Mouse (Mus musculus) thymus, postnatal 25 days (tissue): ENCODE results near the gene Vstm2a.
A peak's percentile ranks its signal among the peaks of the same experiment; 100 is the strongest.

Experiments
- DNase-seq: peaks from one replicate; pipeline ENCODE4 v3.0.0; 2022

Gene Vstm2a

DNA sequence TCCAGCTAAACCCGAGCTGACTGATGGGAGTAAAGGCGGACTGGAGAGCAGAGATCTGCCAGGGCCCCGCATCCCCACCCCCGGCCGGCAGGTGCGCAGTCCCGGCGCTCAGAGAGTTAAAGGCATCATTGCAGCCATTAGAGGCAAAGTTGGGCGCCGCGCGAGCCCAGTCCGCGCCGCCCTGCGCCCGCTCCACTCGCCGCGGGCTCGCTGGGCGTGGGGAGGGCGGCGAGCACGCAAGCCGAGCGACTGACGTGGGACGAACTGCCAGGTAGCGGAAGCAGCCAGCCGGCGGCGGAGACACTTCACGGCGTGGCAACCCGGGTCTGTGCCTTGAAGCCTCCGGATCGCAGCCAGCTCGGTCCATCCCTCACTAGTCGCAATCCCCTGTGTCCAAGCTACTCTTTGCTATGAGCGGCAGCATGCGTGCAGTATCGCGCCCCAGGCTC, at the start of gene Vstm2a:
Gene Vstm2a (plus strand): TSS at position 252 of the 449 bp plus-strand sequence.
- no peak for DNase-seq

GRCm38 (mm10) chr11:16257011-16257410, 513 bp upstream of the Vstm2a start:
- DNase-seq, result no peak

DNA sequence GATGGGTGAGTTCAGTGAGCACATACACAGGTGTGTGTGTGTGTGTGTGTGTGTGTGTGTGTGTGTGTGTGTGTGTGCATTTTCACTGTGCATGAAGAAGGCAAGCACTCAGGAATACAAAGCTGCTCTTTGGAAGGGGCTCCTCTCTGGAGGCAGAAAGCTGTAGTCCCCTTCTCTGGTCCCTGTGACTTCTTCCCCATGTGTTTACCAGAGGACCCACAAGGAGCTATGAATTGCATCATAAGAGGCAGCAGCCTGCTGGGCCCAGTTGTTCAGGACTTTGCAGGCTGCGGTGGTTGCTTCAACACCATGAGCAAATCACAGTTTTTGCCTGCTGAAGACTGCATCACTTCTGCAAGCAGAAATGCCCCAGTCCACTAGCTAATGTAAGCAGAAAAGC, 776 bp downstream of the Vstm2a start:
- no peak for DNase-seq

- DNase-seq, result no peak
Observed at GRCm38 (mm10) chr11:16259876-16260275, 2.4 kb downstream of the Vstm2a start.

GRCm38 (mm10) chr11:16260764-16261578, 3.4 kb downstream of the Vstm2a start:
- DNase-seq, result peak; percentile 16

- DNase-seq, result no peak
Observed at GRCm38 (mm10) chr11:16268396-16268795, 10.9 kb downstream of the Vstm2a start.

DNA sequence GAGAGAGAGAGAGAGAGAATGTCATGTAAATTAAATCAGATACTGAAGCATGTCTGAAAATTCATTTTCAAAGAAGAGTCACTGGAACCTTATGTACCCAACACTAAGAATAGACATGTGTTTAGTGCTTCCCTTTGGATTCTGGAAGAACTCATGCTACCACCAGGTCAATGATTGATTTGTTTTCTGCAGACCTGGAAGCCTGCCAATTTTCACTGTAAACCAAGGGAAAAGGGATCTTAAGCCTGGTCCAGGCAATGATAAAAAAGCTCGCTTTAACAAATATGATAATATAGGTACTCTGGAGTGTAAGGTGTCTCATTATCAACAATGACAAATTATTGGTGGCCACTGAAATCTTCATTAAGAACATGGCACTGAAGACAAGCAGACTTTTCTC, 32.9 kb downstream of the Vstm2a start:
- DNase-seq, result no peak

- DNase-seq, result no peak
Observed at GRCm38 (mm10) chr11:16292960-16293359, 35.4 kb downstream of the Vstm2a start.

DNA sequence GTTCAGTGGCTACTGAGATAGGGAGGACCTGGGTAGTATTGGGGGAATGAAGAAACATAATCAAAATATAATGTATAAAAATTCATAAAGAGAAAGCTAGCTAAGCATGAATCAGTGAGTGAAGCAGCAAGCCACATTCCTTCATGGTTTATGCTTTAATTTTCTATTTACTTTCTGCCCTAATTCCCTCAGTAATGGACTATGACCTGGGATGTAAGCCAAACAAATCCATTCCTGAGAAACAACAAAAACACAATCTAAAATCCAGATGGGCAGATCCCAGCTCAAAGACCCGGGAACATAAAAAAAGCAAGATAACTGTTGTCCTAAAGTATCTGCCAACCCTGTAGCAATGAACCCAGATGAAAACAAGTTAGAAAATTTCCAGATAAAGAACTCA, 39.0 kb downstream of the Vstm2a start:
- no peak for DNase-seq

GRCm38 (mm10) chr11:16299492-16299891, 42.0 kb downstream of the Vstm2a start:
- DNase-seq, result no peak

GRCm38 (mm10) chr11:16299960-16300359, 42.4 kb downstream of the Vstm2a start:
- DNase-seq, result no peak

GRCm38 (mm10) chr11:16300709-16301108, 43.2 kb downstream of the Vstm2a start:
- DNase-seq, result no peak

GRCm38 (mm10) chr11:16315097-16315496, 57.6 kb downstream of the Vstm2a start:
- no peak for DNase-seq

DNA sequence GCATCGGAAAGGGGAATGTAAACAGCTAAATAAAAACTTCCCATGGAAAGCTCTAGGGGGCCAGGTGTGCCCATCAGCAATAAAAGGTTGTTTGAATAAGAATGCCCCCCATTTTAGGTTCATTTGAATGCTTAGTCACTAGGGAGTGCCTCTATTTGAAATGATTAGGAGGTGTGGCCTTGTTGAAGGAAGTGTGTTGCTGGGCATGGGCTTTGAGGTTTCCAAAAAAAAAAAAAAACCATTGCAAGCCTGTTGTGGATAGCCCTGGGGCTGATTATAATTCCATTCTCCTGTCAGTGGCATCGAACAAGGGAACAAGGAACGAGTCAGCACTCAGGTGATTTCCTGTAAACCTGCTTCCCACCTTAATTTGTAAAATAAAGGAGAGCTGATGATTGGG, 87.7 kb downstream of the Vstm2a start:
- DNase-seq, result no peak

- no peak for DNase-seq
Observed at GRCm38 (mm10) chr11:16345676-16346075, 88.2 kb downstream of the Vstm2a start.

DNA sequence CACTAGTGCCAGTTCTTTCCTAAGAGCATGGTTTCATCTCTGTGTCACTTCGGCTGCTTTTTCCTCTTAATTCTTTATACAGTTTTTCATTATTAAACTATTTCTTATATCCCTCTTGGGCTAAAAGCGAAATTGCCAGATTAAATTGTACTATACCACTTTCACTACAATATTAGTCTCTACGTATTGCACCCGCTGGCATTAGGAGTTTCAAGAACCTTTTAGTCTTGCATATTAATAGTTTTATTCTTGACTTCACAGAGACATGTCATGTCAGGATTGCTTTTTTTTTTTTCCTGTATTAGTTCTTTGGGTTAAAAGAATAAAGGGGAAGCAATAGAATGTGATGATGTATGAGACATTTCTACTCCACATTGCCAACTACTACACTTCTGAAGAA, 94.4 kb downstream of the Vstm2a start:
- no peak for DNase-seq

DNA sequence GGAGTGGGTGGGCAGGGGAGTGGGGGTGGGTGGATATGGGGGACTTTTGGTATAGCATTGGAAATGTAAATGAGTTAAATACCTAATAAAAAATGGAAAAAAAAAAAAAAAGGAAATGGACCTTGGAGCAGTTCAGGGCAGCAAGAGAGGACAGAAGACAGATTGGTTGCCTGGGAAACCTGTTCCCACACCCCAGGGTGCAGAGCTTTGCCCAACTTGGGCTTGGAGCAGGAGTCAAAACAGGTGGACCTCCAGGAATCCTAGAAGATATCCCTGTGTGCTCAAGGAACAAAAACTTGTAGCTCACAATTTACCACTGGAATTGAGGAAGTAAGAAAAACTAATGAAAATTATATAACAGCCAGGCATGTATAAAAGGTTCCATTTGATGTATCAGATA, 96.8 kb downstream of the Vstm2a start:
- no peak for DNase-seq

DNA sequence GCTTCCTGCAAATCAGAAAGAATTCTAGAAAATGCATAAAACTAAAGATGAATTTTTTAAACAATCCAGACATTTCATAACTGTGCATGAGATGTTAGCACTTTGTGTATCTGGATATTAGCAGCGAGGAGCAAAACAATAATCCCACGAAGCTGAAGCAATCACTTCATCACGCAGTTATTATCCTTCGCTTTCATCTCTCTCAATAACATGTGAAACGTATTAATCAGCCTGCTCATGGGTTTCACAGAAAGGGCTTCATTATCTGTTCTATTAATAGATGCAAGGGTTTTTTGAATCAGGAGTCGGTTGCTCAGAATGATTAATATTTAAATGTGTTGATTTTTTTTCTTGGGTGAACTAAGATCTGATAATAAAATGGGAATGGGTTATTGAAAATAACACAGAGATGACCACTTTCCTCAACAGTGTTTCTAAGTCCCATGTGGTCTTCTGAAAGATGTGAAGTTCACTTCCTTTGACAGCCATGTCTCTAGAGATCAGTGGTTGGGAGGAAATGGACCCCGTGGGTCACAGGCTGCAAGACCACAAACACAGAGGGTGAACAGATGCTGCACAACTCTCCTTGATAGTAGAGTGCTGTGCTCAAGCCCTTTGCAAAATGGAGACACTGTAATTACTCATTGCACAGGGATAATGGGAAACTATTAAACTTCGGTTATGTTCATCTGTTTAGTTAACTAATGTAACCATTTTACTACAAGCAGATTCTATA, 109.5 kb downstream of the Vstm2a start:
- no peak for DNase-seq

GRCm38 (mm10) chr11:16403627-16404026, 146.1 kb downstream of the Vstm2a start:
- no peak for DNase-seq

DNA sequence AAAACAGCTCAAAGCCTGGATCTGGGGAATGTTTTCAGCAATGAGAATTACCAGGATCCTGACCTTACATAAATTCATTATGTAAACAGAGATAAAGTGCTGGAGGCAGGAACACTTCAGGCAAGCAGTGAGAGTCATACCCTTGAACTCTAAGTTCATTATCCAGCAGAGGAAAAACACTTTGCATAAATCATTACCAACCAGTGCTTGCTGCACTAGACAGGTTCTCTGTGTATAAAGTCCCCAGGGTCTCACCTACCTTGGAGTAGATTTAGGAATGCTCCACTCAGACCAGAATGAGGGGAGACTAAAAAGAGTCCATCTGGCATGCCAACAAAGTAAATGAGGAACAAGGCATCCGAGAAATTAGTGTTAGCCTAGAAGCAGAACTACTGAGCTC, 154.2 kb downstream of the Vstm2a start:
- DNase-seq, result no peak

DNA sequence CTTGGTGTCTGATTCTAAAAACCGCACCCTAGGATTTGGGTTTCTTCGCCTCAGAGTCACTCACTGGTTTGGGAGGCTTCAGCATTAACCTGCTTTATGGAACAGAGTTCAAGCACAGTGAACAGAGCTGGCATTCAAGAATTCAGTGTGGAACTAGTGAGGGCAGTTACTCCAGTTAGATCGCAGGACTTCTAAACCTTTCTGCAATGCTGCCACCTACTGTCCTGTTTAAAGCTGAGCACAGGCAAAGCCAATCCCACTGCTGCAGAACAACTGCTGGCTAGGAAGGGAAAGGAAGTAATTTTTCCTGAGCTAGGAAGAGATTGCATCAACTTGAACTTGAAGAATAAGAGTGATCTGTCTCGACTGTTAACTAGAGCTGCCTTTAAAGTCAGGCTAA, 155.1 kb downstream of the Vstm2a start:
- DNase-seq, result no peak

DNA sequence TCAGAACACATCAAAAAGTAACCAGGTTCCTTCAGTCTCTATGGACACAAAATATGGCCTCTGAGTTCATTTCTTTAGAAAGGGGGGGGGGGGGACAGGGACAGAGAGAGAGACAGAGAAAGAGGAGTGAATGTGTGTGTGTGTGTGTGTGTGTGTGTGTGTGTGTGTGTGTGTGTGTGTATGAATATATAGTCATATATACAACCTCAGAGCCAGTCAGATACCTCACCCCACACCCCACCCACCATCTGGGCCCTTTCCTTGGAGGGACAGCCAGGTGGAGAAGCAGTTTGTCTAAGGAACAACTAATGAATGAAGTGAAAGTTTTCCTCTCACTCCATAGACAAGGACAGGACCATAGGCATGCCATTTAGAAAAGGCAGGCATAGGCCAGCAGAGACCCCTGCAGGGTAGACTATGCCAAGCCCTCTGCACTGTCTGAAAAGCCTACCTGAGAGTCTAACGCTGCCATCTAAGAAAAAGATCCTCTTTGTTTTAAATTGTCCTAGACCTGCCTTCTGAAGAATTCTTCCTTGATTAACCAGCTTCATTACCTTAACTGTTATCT, 155.6 kb downstream of the Vstm2a start:
- no peak for DNase-seq

- no peak for DNase-seq
Observed at GRCm38 (mm10) chr11:16439548-16440251, 182.2 kb downstream of the Vstm2a start.
